In genomic region chr3:95286510-95286909, GRCm38 (mm10) we compare ENCODE assay signal across 15 mouse cellular contexts. TPM values are rescaled to one million over a fixed set of nuclear protein-coding genes. Genes with fewer than 3 reads are reported as not detected.
DNase-seq lines count a peak whose midpoint lies in the region; ATAC-seq and TF ChIP-seq lines count a peak whose summit lies in the region.
"Had no signal": no experiment of that assay in that cellular context is flagged by ENCODE, and none has a peak within 500 bp of the region (broad histone marks: within the 10 kb centered on the region; RNA-seq: fewer than 3 reads in every experiment).

No protein-coding gene starts in this region.

- no peaks in the 10 kb centered on the region for H3K9me3 ChIP-seq in kidney, embryonic 16.5 days (ENCODE audit: low read length)
- H3K9me3 ChIP-seq in hindbrain, postnatal 0 days (ENCODE audit: low read length): no peaks in the 10 kb centered on the region
- H3K9me3 ChIP-seq: embryonic facial prominence, embryonic 10.5 days; limb, embryonic 15.5 days had no signal

- H3K36me3 ChIP-seq in kidney, embryonic 16.5 days (ENCODE audit: insufficient read depth, low read length): peaks cover 18% of the 10 kb centered on the region
- H3K36me3 ChIP-seq in hindbrain, postnatal 0 days (ENCODE audit: insufficient read depth, low read length): peaks cover 4% of the 10 kb centered on the region; the same call in 1 of the 2 replicates

- intact Hi-C loops in gastrocnemius, adult 2 months (cut with DNase I): loop anchor here (2.0 kb wide), 1 partner anchor 24 kb away; no protein-coding TSS in a partner anchor

- H3K9ac ChIP-seq in kidney, embryonic 16.5 days (replicated peaks; ENCODE audit: low read length): no peak overlapping the region
- H3K9ac ChIP-seq in hindbrain, postnatal 0 days (replicated peaks; ENCODE audit: low read length): no peak overlapping the region
- H3K9ac ChIP-seq: limb, embryonic 15.5 days had no signal

- H3K4me1 ChIP-seq in kidney, embryonic 16.5 days (ENCODE audit: insufficient read depth, low read length): peaks cover 30% of the 10 kb centered on the region
- H3K4me1 ChIP-seq in hindbrain, postnatal 0 days (ENCODE audit: insufficient read depth, low read length): peaks cover 6% of the 10 kb centered on the region; the same call in 1 of the 2 replicates

- H3K4me3 ChIP-seq in gastrocnemius, adult 2 months: peak overlapping the region; percentile 35
- no peak overlapping the region for H3K4me3 ChIP-seq in kidney, embryonic 16.5 days (ENCODE audit: low read length)
- no peak overlapping the region for H3K4me3 ChIP-seq in hindbrain, postnatal 0 days (ENCODE audit: low read length)
- H3K4me3 ChIP-seq: embryonic facial prominence, embryonic 10.5 days; left cerebral cortex, adult 2 months; limb, embryonic 15.5 days had no signal

- WGBS in kidney, embryonic 16.5 days: 79% methylated on average over 7 of the region's 7 CpGs
- 89% methylated on average over 7 of the region's 7 CpGs for WGBS in hindbrain, postnatal 0 days

- H3K4me2 ChIP-seq in kidney, embryonic 16.5 days (replicated peaks; ENCODE audit: low read depth, low read length): no peak overlapping the region
- no peak overlapping the region for H3K4me2 ChIP-seq in hindbrain, postnatal 0 days (ENCODE audit: low read depth, low read length)
- H3K4me2 ChIP-seq: limb, embryonic 15.5 days had no signal

- peak overlapping the region; percentile 66 for H3K27ac ChIP-seq in gastrocnemius, adult 2 months
- peak overlapping the region; percentile 46 for H3K27ac ChIP-seq in kidney, embryonic 16.5 days (ENCODE audit: low read length)
- H3K27ac ChIP-seq in hindbrain, postnatal 0 days: no peak overlapping the region
- H3K27ac ChIP-seq: embryonic facial prominence, embryonic 10.5 days; left cerebral cortex, adult 2 months; limb, embryonic 15.5 days had no signal

- no peak for ATAC-seq in kidney, embryonic 16.5 days (ENCODE audit: low FRiP score, low TSS enrichment)
- ATAC-seq in hindbrain, postnatal 0 days: no peak
- ATAC-seq: intestine, postnatal 0 days had no signal

- H3K27me3 ChIP-seq in kidney, embryonic 16.5 days (ENCODE audit: insufficient read depth, low read length): no peaks in the 10 kb centered on the region
- no peaks in the 10 kb centered on the region for H3K27me3 ChIP-seq in hindbrain, postnatal 0 days (ENCODE audit: insufficient read depth, low read length)
- H3K27me3 ChIP-seq: limb, embryonic 15.5 days had no signal

- DNase-seq in gastrocnemius, adult 2 months: no peak
- DNase-seq in gastrocnemius, adult 8-10 months (ENCODE audit: low spot score in 2 of 2): no peak
- DNase-seq in kidney, postnatal 10 days: no peak
- peak; percentile 88 for DNase-seq in R1 (ENCODE audit: low read depth, low spot score)
- DNase-seq in lung, postnatal 36 days: peak; percentile 73
- DNase-seq in hindbrain, postnatal 0 days (ENCODE audit: low spot score): no peak
- no peak for DNase-seq in right cerebral cortex, adult 18-20 months
- DNase-seq: cerebellum, adult 11 months had no signal

- no peak for TF ChIP-seq CTCF in gastrocnemius, adult 2 months (IDR thresholded peaks at IDR 0.05)
- no peak for TF ChIP-seq CTCF in hindbrain, postnatal 0 days (IDR thresholded peaks at IDR 0.05; ENCODE audit: low read depth)

RNA-seq across cellular contexts. Expression of gene Prune1, which starts 4.6 kb away (rescaled TPM):
- 10 to 100 TPM; 45.8 to 46.9 TPM for total RNA-seq in gastrocnemius, adult 2 months (2021)
- 10 to 100 TPM; 47.7 to 58.8 (median 53.5) TPM for total RNA-seq in gastrocnemius, adult 8-10 months (2022)
- 25.8 and 27.4 TPM in 2 replicates for polyA plus RNA-seq in kidney, embryonic 16.5 days (2015; fragmentation: Nextera tagmentation; extraction: Ambion mirVana)
- total RNA-seq in hindbrain, postnatal 0 days (2014; rRNA removed): 72.7 and 77.4 TPM in 2 replicates
- 56.6 and 60.4 TPM in 2 replicates for polyA plus RNA-seq in hindbrain, postnatal 0 days (2015; fragmentation: Nextera tagmentation; extraction: Ambion mirVana)

RNA-seq across cellular contexts. Expression of gene Mindy1, which starts 5.4 kb away (rescaled TPM):
- total RNA-seq in gastrocnemius, adult 2 months (2021): 10 to 100 TPM; 23.9 to 26.4 TPM
- total RNA-seq in gastrocnemius, adult 8-10 months (2022): 10 to 100 TPM; 25.4 to 29.7 (median 27.8) TPM
- polyA plus RNA-seq in kidney, embryonic 16.5 days (2015; fragmentation: Nextera tagmentation; extraction: Ambion mirVana): 55.8 and 57.0 TPM in 2 replicates
- total RNA-seq in hindbrain, postnatal 0 days (2014; rRNA removed): 31.1 and 31.8 TPM in 2 replicates
- 32.6 and 33.8 TPM in 2 replicates for polyA plus RNA-seq in hindbrain, postnatal 0 days (2015; fragmentation: Nextera tagmentation; extraction: Ambion mirVana)

RNA-seq across cellular contexts. Expression of gene Anxa9, which starts 20.5 kb away (rescaled TPM):
- not detected for total RNA-seq in gastrocnemius, adult 2 months (2021)
- total RNA-seq in gastrocnemius, adult 8-10 months (2022): not detected
- polyA plus RNA-seq in kidney, embryonic 16.5 days (2015; fragmentation: Nextera tagmentation; extraction: Ambion mirVana): 8.6 and 9.4 TPM in 2 replicates
- total RNA-seq in hindbrain, postnatal 0 days (2014; rRNA removed): 0.31 TPM in 1 of 2 replicates, not detected in the other
- polyA plus RNA-seq in hindbrain, postnatal 0 days (2015; fragmentation: Nextera tagmentation; extraction: Ambion mirVana): 0.28 and 0.48 TPM in 2 replicates

RNA-seq across cellular contexts. Expression of gene Cers2, which starts 28.1 kb away (rescaled TPM):
- total RNA-seq in gastrocnemius, adult 2 months (2021): 10 to 100 TPM; 19.6 to 23.4 TPM
- total RNA-seq in gastrocnemius, adult 8-10 months (2022): 10 to 100 TPM; 13.1 to 16.7 (median 15.3) TPM
- polyA plus RNA-seq in kidney, embryonic 16.5 days (2015; fragmentation: Nextera tagmentation; extraction: Ambion mirVana): 208 and 209 TPM in 2 replicates
- 43.7 and 64.0 TPM in 2 replicates for total RNA-seq in hindbrain, postnatal 0 days (2014; rRNA removed)
- polyA plus RNA-seq in hindbrain, postnatal 0 days (2015; fragmentation: Nextera tagmentation; extraction: Ambion mirVana): 87.4 and 90.5 TPM in 2 replicates

RNA-seq across cellular contexts. Expression of gene Bnipl, which starts 35.5 kb away (rescaled TPM):
- under 1 TPM in 1 of 2 experiments, not detected in 1; 0.31 TPM for total RNA-seq in gastrocnemius, adult 2 months (2021)
- not detected for total RNA-seq in gastrocnemius, adult 8-10 months (2022)
- 0.41 and 0.82 TPM in 2 replicates for polyA plus RNA-seq in kidney, embryonic 16.5 days (2015; fragmentation: Nextera tagmentation; extraction: Ambion mirVana)
- total RNA-seq in hindbrain, postnatal 0 days (2014; rRNA removed): not detected in 2 replicates
- polyA plus RNA-seq in hindbrain, postnatal 0 days (2015; fragmentation: Nextera tagmentation; extraction: Ambion mirVana): 0.24 TPM in 1 of 2 replicates, not detected in the other
- total RNA-seq: gastrocnemius, adult 18-20 months had no signal
- polyA plus RNA-seq: heart, postnatal 0 days; intestine, postnatal 0 days had no signal

Comparison
In these comparisons a context has a peak if more than half of its experiments do, and no peak if none do; other contexts are left out.
1. DNase-seq: peak in R1 (single experiment) and lung, postnatal 36 days (single experiment); none in gastrocnemius, adult 2 months (single experiment), gastrocnemius, adult 8-10 months (0 of 2), kidney, postnatal 10 days (single experiment), hindbrain, postnatal 0 days (single experiment) and right cerebral cortex, adult 18-20 months (single experiment).